Mouse (Mus musculus) neural tube, embryonic 10.5 days (tissue): ENCODE measurements at regions not wholly inside any gene's neighbourhood (a gene's known extent, or its start where the extent isn't known, plus 50 kb on each side); places are given as distances from the start of the nearest gene placed in this dataset.

ENCODE experiments used
- DNase-seq: peaks from one replicate; pipeline ENCODE4 v3.0.0-alpha.2; 2017; ENCODE audit warnings: low spot score; ENCODE audit errors: extremely low spot score

DNA sequence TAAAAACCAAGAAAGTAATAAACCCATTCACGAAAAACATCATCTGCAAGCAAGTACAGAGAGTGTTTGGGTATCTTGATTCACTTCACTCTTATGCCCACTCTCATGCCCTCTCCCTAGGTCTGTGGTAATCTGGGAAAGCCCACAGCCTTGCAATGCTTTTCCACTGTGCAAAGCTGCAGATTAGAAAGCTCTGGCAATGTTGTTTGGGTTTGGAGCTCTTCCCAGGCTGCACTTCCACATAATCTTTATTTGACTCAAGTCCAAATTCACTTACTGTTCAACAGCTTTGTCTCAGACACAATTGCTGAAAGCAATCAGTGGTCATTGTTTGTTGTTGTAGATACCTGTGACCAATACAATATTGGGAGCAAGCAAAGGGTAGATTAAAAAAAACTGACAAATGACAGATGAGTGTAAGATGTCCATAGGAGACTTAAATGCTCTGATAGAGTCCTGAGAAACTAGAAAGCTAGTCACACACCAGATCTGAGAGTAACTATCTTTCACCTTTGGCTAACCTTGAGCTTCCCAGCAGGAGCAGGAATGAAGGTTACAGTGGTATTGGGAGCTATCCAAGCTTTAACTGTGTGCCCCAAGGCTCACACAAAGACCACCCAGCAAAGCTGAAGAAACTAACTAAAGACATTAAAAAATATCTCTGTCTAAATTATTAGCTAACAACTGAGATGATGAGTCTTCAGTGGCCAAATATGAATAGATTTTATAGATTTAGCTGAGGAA lies 325.7 kb upstream of the Klf12 start:
- no peak for DNase-seq

DNA sequence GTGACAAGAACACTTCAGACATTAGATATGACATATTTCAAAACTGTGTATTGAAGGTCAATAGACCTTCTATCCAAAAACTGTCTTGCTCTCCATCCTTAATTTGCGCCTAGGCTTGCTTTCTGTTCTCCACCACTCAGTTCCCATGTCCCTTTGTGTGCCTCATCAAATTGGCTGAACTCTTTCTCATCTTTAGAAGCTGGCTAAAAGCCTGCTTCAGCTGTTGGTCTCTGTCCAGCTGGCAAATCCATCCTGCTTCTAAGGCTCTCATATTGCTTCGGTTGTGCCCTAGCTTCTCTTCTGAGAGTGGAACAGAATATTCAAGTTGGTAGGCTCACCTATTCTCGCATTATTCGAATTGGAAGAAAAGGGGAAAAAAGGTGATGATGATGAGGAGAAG lies 322.6 kb upstream of the Klf12 start:
- no peak for DNase-seq

DNA sequence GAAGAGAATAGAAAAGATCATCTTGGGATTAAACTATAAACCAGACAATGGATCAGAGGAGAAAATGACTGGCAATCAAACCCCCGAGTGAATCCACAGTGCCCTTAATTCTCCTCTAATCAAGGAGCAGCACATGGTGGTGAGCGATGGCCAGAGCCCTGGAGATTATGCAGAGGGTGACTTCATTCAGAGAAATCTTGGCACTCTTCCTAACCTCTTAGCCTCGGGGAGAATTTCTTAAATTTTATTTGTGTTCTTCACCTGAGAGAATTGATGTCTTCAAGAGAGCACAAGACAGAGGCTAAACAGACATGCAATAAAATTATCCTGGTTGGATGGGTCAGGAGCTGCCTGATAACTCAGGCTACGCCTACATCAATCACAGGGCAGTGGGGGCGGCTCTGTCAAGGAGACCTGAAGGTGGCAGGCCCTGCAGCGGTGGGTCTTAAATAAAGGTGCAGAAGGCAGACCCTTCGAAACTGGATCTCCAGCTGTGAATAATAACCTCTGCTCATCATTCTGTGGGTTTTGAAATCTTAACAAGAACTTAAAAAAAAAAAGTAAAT lies 316.5 kb upstream of the Klf12 start:
- no peak for DNase-seq

DNA sequence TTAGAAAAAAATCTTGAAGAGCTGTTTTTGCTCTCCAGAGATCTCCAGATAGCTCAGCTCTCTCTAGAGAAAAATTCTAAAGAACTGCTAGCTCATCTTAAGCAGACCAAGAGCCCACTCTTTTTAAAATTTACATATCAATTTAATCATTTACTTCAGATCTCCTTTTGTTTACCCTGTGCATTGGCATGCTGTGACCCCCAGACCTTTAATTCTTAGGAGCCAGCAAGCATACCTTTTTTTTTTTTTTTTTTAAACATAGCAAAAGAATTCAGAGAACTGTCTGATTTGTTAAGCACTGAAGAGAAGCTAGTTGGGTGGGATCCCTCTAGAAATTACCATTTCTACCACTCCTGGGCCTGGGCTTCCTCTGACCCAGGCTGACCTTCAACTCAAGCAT lies 285.5 kb upstream of the Klf12 start:
- no peak for DNase-seq

DNA sequence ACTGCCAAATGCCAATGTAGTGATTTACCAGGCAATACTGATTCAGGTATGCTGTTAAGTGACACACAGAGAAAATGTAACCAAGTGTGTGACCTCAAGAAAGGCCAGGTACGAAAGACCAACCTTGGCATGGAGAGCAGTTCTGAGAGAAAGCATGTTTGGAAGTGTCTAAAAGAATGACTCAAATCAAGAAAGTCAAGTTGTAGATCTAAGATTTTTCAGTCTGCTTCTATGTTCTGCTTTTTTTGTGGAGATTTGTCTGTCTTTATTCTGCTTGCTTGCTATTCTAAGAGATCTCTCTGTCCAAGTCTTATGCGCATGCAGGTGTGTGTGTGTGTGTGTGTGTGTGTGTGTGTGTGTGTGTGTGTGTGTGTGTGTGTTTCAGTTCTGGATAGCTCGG lies 277.4 kb upstream of the Klf12 start:
- DNase-seq: no peak

DNA sequence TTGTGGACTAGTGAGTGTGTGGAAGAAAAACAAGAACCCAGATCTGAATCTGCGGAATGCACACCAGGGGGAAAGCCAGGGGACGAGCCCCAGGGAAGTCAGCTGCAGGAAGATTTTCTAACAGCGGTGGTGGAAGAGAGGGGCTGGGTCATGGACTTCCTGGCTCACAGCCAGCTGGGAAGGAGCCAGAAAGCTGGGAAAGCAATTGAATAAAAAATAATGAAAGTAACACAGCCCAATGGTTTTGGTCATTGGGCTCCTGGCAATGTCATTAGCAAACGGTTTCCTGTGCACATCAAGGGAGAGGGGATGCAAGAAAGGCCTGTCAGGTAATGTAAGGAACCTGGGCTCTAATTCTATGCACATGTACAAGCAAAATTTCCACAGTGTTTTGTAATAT lies 273.9 kb upstream of the Klf12 start:
- peak; percentile 42 for DNase-seq

DNA sequence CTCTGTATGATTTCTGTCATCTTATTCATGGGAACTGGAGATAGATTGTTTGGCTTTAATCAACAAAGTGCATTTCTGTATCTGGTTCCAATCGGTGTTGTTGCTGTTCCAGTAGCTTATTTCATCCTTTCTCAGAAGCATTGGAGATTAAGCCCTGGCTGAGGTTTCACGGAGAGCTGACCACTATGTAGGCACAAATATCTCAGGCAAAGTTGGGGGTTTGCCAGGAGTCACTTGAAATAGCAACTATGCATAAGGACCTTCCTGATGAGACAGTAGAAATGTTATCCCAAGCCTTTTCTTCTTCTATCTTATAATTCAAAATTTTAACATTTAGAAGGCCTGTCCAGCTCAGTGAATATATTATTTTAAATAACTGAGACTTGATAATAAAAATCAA lies 268.0 kb upstream of the Klf12 start:
- no peak for DNase-seq

DNA sequence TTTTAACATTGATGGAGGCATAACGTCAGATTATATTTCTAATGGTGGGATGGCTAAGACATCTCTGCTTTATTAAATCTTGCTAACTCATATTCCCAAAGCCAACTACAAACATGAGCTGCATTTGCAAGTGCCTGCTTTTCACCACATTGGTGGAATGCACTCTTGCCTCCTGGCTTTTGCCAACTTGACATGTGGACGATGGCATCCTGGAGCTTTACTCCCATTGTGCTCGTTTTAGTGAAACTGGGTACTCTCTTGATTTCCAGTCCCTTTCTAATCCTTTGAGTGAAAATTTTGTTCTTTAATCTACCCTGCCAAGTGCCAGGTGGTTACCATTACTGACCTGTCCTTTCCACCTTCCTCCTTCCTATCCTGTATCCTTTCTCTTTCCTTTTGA lies 265.8 kb upstream of the Klf12 start:
- DNase-seq: no peak

DNA sequence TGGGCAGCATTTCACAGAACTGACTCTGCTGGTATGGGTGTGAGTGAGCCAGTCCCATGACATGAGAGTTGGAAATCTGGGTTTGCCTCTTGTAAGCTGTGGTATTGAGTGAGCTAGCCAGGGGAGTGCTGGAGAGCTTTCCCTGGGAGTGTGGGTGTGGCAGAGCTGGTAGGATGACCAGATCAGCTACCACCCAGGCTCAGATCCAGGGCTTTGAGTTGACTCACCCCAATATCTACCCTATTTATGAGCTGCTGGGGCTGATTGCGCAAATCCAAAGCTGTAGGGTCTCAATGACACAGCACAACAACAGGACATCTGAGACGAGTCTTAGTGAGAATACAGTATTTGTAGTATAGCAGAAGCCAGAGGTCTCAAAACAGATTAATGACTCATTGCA lies 245.7 kb upstream of the Klf12 start:
- no peak for DNase-seq

DNA sequence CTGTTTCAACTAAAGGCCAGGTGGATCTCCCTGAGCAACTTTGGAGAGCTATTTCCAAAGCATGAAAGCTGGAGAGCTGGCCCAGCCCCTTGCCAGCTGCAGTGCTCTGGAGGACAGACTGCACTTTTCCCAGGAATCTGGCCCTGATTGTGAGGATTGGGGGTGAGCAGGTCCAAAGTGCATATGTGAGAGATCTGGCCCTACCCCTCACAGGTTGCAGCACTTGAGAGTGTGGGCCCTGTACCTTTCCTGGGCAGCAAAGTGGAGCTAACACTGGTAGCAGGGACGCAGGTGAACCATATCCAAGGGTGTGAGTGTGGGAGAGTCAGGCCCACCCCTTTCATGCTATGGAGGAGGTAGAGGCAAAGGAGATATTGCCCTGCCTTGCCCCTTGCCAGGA lies 245.3 kb upstream of the Klf12 start:
- no peak for DNase-seq

DNA sequence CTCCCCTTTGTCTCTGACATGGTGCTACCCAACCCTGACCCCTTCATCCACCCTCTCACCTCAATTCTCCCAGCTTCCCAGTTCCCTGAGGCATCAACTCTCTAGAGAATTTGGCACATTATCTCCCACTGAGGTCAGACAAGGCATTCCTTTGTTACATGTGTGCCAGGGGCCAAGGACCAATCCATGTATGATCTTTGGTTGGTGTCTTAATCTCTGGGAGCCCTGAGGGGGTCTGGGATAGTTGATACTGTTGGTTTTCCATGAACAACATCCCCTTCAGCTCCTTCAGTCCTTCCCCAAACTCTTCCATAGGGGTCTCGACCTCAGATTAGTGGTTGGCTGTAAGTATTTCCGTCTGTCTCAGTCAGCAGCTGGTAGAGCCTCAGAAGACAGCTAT lies 224.9 kb upstream of the Klf12 start:
- no peak for DNase-seq

DNA sequence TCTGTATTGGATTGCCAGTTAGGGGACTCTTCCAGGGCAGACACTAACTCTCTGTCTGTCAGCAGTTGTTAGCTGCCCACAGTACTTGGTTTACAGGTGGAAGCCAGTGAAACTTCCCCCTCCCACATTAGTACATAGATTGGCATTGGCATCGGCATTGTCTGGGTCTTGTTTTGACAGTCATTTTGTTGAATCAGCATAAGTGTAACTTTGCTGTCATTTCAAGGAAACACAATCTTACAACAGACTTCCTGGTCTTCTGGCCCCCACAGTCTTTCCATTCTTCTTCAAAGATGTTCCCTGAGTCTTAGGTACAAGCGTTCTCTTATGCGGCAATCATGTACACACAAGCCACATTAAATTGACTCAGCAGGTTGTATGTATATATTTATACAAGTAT lies 223.6 kb upstream of the Klf12 start:
- no peak for DNase-seq

DNA sequence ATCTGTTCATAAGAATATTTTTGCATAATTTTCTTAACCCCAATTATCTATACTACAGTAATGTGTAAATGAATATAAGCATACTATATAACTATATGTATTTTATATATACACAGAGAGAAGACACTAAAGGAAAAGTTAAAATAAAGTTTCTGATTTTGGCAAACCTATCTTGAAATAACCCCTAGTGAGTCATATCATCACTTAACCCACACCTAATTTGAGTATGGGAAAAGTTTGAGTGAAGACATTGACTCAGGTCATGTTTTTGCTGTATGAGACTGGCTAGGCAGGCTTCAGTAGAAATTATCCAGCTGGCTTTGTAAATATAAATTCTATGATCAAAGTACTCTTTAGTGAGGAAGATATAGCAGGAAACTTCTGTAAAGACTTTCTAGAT lies 223.1 kb upstream of the Klf12 start:
- DNase-seq: no peak

DNA sequence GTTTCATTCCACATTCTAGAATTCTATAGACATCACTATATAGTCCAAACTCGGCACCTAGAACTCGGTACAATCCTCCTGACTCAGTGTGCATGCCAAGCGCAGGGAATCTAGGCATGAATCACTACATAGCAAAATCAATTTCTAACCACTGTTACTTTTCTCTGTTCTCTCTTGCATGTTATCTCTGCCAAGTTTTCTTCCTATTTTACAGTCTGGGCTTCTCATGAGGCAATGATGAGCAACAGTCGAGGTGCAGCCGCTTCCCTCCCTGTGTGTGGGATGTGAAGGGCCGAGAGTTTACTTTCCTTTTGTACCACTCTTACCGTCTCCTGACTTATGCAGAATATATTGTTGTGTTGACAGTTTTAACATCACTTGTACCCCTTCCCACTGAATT lies 204.4 kb upstream of the Klf12 start:
- no peak for DNase-seq

DNA sequence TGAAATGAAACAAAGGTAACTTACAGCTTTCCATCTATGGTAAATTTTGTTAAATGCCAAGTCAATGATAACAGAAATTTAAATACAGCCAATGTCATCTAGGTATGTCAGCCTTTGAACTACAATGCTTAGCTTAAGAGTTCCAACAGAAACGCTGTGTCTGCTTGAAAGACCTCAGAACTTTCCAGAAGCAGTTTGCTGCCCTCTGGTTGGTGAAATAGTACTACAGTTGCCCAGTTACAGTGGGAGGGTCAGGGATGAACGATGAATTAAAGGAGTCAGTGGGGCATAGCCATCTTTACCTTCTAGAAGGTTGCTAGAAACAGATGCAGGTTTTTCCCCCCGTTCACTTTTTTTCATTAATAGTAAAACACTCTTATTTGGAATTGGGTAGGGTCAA lies 201.0 kb upstream of the Klf12 start:
- no peak for DNase-seq

DNA sequence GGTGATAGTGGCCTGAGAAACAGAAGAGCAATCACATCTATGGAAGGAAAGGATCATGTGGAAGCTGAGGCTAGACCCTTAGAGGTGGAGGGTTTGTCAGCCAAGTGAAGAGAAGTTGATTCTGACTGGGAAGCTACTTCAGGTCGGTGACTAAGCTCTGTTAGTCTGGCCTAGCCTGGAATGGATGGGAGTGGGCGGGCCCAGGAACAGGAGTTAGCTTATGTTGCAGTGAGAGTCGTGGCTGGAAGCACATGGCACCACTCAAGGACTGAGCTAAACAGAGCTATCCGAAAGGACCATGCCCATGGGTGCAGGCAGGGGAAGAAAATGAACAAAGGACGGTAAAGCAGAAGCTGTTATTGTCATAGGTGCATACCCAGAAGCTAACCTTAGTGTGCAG lies 199.6 kb upstream of the Klf12 start:
- DNase-seq: no peak

DNA sequence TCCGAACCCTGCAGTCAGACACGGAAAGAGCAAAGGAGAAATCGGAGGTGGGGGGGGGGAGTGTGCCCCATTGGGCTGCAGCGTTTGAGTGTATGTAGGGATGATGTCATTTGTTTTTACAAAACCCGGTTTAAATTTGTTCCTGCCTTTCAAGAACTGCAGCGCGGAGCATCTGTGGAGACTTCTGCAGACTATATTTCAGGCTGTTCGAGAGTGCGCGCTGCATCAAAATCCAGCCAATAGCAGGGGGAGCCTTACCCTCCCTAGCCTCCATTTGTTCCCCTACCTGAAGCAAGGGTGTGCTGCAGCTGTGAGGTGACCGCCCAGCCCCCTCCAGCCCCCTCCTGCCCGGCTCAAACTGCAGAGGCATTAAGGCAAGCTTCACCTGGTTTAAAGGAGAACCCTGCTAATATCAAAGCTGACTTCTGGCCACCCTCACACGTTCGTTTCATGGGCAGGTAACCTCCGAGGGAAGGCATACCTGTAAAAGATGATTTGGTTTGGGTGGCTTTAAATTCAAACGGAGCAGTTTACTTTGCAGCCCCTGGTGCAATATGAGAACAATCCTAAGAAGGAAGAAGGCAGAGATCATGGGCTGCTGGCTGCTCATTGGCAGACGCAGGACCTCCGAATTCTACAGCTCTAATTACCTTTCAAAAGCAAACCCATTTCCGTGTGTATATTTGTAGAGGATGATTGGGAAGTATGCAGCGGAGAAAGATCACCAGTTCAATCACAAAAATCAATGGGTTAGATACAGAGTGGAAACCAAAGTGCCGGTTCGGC lies 193.3 kb upstream of the Klf12 start:
- DNase-seq: peak; percentile 23

DNA sequence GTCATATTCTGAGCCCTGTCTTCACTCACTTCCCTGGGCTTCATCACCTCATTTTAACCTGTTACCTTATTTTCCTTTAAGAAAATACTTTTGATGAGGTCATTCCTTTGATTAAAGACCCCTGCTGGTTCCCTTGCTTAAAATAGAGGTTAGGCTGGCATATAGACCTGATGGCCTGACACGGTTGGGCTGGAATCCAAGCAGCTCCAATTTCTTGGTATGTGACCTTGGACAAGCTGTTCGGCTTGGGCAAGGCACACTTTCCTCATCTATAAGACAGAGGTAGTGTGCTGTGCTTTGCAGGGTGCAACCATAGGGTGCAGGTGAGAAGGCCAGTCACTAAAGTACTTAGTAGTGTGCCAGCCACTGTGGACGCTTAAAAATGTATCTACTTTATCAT lies 183.8 kb upstream of the Klf12 start:
- no peak for DNase-seq

DNA sequence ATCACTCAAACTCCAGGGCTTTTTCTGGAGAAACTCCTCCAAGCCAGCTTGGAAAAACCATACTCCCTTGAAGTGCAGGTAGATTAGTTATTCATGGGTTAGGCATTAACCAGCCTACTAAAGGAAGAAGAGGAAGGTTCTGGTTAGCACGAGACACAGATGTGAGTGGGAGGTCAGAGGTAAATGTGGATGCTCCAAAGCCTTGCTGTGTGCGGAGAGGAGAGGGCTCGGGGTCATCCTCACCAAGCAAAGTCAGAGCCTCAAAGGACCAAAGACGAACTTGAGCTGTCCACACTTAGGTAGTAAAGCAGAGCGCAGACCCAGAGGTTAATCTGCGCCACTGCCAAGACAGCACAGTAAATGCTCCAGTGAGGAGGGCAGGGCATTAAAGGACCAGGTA lies 177.8 kb upstream of the Klf12 start:
- no peak for DNase-seq

DNA sequence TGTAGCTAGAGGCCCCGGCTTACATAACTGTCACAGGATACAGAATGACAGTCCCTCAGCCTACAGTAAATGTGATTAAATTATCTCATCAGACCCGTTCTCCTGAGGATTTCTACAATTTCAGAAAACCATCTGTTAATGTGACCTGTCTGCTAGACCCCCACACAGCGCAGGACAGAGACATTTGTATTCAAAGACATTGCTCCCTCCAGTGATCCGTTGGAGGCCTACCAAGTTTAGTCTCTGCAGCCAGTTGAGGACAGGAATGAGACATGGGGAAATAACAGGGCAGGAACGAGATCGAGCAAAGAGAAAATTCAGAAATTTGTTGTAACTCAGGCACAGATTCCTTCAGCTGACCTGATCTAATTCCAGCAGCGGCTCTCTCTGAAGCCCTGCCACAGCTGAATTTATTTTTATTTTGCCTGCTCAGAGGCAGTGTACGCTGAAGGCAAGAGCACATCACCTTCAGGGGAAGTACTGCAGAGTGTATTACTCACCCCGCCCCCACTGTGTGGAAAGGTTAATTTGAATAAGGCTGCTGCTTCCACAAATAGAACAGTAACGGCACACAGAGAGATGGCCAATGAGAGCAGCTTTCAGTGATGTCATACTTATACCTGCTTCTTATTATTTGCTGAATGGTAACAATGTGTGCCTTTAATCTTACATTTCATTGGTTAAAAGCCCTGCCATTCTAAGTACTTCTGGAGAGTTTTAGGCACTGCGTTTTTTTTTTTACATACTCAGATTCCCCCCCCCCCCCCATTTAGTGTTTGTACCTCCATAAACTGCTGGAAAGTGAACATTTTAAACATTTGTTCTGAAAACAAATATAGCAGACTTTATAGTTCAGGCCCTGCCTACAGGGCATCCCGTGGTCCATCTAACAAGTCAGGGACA lies 176.9 kb upstream of the Klf12 start:
- no peak for DNase-seq

DNA sequence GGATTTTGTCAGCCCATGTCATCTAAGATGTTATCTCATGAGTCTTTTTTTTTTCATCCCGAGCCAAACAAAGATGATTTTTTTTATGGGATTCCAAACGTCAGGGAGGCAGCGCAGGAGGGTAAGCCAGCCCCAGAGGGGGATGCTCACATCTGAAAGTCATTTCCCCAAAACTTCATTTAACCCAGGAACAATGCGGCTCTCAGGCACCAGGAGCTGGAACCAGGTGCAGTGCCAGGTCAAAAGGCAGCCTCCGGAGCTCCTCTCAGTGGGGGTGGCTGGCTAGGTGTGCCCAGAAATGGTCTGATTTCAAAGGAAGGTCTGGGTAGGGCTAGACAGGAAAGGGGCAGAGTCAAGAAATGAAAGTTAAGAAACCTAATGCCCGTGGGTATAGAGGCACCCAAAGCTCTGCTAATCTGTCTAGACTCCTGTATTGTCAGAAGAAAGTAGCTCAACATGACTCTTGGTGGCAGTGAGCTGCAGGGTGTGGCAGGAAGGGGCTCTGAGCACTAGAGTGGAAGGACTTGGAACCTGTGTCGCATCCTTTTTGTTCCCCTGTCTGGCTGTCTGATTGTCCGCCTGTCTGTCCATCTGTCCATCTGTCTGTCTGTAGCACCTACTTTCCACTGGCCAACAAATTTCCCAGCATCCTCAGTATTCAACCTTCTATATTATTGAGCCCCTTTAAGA lies 175.3 kb upstream of the Klf12 start:
- peak; percentile 33 for DNase-seq
